Mouse (Mus musculus) natural killer cell, adult 2 months (primary cell): ENCODE measurements around the gene Guk1.
"Not testable (repeated sequence)": the region's sequence is repeated elsewhere in the genome, so short reads cannot be mapped to it uniquely, and the experiment has no call there.

Experiments
- DNase-seq, 2 experiments: peaks; one replicate each; pipeline ENCODE4 v3.0.0; 2022; ENCODE audit warnings: low spot score in 2 of 2

Gene Guk1

GRCm38 (mm10) chr11:59192059-59192386 is at the start of gene Guk1:
Gene Guk1, minus strand, starts transcription at chr11:59192212.
- no peak for DNase-seq

DNA sequence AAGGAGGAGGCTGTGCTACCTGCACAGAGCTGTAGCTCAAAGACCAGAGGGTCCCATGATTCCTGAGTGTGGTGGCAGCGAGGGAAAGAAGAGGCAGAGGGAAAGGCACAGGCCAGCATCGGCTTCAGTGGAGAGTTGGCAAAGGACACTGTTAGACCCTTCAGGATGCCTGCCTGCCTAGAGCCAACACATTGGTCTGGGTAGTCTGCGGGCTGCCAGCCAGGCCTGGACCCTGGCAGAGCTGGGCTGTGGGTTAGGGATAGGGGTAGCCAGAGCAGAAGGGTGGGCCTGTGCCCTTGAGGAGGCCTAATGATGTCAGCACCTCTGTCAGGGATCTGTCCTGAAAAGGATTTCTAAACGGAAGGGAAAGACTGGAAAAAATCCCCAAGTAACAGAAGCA is 47.8 kb upstream of the Guk1 start:
- DNase-seq = no peak

GRCm38 (mm10) chr11:59239428-59239785 is 47.4 kb upstream of the Guk1 start:
- DNase-seq = no peak

DNA sequence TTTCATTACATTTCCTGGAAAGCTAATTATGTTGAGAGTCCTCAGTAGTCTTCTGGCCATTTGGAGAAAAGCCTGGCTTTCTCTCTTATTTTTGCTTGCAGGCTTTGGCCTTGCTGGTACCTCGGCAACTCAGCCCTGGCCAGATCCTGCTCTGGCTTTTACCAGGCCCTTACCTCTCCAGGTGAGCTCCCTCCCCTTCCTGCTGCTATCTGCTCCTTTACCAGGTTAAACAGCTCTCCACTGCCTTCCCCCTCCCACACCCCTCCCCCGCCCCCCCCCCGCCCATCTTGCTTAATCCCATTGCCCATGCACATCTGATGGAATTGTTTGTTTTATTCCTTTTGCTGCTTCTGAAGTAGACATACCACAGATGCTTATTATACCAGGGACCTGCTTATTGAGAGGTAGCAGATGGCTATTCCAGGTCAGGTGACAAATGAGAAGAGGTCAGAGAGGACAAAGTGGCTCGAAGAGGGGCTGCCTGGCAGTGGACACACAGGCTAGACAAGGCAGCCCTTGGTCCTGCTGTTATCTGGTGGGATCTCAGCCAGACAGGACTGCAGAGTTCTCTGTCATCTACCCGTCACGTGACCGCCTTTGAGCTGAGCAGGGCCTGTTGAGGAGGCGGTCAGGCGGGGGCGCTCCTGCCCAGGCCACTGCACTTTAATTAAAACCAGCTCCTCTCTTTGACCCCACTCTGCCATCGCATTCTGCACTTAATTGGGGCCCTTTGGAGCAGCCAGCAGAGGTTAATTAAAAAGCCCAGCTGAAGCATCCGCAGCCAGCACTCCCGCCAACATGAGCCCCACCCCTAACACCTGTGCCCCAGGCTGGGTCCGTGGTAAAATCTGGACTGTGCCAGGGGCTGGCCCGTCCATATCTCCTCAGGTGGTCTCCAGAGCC is 46.8 kb upstream of the Guk1 start:
- DNase-seq = peak; percentile 54 to 55

DNA sequence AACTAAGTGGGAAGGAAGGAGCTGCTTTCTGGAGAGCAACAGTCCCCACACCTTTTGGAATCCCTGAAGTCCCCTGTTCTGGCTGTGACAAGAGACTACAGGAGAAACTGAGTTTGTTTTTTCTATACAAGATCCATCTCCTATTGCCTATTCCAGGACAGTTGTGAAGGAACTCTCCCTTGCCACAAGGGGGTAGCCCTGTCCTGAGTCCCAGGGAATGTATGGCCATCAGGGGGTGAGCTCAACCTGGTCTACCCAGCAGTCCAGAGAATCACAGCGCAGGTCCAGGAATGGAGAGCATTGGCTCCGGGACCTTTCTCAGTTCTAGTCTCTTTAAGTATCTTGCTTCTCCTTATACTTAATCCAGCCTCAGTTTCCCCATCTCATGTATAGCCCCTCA is 40.8 kb upstream of the Guk1 start:
- no peak for DNase-seq

DNA sequence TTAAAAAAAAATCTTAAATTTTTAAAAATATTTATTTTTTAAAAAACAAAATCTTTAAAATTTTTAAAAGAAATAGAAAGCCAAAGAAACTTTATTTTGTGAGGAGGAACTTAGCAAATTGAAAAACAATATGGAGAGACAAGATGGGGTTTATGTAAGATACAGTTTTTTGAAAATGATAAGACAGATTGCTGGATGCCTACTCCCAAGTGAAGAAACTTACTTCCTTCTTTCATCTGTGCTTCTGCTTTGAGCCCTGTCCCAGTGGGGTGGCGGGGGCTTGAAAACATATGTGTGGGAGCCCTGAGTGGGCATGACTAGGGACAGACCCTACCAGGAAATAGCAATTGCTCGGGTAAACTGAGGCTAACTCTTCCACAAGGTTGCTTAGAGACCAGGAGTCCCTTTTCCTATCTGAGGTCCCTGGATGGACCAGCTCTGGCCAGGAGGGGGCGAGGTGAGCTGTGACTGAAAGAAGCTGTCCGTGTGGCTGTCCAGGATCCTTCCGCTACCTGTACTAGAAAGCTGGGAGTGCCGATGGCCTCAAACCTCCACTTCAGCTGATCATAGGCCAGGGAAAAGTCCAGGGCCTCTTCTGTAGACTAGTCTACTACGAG is 38.2 kb upstream of the Guk1 start:
- DNase-seq = peak; percentile 42 to 60

- peak; percentile 91 to 94 for DNase-seq
Measured at GRCm38 (mm10) chr11:59228122-59228953, 36.3 kb upstream of the Guk1 start, which contains the start of gene Arf1. Gene Arf1, minus strand, starts transcription at chr11:59228270.

DNA sequence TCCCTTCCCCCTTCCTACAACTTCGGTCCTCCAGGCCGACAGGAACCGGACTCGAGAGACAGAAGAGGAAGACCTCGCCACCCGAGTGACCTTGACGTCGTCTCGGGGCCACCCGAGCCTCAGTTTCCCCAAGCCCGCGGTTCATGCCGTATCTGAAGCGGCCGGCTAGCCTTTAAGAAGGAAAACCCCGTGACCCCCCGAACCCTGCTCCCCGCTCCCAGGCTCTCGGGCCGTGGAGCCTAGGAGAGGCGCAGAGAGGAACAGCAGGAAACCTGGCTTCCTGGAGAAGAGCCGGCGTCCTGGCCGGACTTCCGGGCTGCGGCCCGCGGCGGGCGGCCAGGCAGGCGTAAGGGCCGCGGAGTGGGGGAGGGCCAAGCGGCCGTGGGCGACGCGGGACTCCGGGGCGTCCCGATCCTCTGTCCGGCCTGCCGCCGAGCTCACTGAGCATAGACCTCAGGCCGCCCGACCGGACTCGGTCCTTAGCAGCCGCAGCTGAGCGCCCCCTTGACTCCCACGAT is 35.7 kb upstream of the Guk1 start:
- DNase-seq = no peak

DNA sequence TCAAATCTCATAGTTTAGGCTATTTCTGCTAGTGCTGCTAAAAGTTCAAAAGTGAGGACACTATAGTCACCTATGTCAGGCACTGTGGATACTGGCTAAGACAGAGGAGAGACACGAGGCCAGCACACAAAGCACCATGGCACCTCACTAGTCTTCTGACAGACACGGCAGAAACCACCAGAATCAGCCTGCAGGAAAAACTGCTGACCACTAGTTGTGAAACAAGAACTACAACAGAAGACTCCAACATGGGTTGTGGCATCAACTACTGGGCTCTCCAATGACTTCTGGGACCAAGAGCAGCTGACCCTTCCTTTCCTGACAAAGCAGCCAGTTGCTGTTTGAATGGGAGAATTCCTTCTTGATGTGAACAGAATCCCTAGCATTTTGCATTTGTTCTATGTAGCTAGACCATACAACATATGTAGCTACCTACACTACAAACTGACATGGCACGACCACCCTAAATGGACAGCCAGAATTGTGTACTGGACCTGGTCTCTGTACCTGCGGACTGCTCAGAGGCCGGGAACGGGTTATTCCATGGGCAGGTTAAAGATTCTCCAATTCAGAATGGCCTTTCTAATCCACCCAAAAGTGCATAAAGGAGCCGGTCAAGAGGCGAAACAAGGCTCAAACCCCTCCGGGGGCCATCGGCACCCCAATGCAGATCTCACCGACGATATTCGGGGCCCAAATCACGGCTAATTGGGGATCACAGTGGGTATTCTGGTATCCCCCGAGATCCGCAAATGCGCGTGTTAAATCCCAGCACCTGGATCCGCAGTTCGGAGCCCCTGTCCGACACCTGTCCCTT is 35.0 kb upstream of the Guk1 start:
- peak in 1 of 2 experiments; percentile 30 for DNase-seq

GRCm38 (mm10) chr11:59226251-59226650 is 34.2 kb upstream of the Guk1 start:
- DNase-seq = no peak

DNA sequence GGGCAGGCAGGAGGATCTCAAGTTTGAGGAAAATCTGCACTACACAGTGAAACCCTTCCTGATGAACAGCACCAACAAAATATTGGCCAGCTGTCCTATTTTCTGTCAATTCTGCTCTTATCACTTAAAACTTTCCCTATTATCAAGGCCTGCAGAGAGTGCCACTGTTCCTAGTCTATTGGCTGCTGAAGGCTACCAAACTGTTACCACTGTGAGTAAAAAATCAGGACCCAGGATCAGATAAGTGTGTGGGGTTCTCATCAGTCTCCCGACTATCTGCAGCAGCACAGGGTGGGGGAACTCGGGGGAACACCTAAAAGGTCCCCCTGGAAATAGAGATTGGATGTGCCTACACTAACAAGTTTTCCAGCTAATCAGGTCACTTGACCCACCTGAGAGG is 33.2 kb upstream of the Guk1 start:
- DNase-seq = no peak

DNA sequence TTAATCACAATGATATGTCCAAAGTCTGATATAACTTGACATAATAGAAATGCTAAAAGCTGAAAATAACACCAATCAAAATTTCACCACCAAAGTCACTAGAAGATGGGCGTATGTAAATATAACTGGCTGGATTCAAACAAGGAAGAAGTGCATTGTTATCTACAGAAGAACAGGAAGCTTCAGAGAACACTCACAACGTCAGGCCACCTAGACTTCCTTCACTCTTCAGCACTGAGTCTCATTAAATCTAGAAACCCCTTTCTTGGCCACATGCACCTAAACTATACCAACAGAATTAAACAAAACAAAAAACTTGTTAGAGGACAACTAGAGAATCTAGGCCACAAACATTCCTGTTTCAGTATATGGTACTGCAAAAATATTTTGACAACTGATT is 32.5 kb upstream of the Guk1 start:
- DNase-seq = no peak

GRCm38 (mm10) chr11:59224025-59224424 is 32.0 kb upstream of the Guk1 start:
- DNase-seq = no peak

DNA sequence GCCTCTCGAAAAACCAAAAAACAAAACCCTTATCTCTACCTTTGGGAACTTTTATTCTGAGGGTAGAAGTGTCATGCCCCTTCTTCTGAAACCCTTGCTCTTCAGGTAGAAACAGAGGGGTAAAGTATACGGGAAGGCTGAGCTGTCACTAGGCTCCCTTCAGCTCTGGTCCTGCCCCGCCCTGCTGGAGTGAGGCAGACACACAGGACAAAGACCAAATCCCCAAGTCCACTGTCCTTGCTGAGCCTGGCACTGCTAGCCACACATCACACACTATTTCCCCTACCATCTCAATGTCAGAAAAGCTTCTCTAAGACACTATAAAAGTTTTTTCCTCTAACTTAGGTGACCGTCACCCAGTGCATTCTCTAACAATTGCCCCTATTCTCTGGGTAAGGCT is 30.3 kb upstream of the Guk1 start:
- no peak for DNase-seq

DNA sequence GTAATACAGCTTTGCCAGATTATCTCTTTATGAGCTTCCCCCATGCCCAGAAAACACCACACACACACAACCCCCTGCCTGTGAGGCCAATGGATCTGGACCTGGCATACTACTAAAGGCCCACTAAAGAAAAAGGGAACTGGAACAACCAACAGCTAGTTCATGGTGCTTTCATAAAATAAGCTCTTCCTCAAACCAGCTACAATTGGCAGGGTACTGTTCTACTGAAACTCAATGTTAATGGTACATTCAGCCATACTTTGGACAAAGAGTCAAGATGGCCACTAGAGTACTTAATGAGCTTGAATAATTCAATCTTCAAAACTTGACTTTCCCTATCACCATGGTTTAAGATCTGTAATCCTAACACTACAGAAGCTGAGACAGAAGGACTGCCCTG is 29.6 kb upstream of the Guk1 start:
- no peak for DNase-seq

DNA sequence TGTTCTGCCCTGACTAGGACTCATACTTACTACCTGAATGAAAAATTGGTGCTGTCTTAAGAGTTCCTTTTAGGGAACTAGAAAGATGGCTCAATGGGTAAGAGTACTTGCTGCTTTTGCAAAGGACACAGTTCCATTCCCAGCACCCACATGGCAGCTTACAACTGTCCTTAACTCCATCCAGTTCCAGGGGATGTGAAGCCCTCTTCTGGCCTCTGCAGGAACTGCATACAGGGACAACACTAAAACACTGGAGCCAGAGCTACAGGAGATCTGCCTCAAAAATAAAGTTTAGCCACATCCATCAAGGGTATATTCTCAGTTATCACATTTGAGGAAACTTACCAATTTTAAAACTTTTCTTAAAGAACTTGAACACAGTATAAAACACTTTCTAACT is 27.1 kb upstream of the Guk1 start:
- DNase-seq = peak in 1 of 2 experiments; percentile 39

DNA sequence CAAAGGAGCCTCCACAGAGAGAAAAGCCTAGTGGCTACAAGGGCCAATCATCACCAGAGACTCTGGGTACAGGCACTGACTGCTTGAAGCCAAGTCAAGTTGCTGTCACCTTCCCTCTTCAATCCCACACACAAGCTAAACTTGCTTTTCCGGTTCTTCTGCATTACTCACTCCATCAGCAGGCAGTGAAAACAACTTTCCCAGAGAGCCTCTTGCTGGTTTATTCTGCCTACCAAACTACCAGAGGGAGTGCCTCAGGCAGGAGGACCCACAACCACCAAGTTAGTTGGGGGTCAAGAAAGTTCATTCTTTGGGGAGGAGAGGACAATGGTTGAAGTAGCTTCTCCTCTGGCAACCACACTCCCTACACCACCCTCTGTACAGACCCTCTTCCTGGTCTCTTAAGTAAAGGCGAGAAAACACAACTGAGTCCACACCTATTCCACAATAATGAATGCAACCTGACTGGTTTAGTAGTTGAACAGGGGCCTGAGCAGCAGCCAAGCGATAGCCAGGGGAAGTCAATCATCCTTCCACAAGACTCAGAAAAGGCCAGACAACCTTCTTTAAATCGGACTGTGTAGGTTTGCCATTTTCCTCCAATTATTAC is 26.5 kb upstream of the Guk1 start:
- DNase-seq = no peak

- no peak for DNase-seq
Measured at GRCm38 (mm10) chr11:59216955-59217354, 24.9 kb upstream of the Guk1 start.

- no peak for DNase-seq
Measured at GRCm38 (mm10) chr11:59212892-59213494, 21.0 kb upstream of the Guk1 start.

DNA sequence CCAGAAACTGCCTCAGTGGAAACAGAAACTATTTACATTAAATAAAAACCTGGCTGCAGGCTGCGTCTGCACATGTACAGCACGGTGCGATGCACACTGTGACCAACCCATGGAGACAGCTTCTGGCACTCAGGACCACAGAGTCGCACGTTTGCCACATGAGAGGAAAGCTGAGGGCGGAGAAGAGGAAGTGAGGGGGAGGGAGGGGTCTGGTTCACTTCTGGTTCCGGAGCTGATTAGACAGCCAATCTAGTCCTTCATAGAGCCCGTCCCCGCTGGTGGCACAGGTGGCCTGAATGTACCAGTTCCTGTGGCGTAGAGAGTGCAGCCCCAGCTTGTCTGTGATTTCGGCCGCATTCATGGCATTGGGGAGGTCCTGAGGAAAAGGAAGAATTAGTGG is 20.3 kb upstream of the Guk1 start:
- peak; percentile 86 to 93 for DNase-seq

DNA sequence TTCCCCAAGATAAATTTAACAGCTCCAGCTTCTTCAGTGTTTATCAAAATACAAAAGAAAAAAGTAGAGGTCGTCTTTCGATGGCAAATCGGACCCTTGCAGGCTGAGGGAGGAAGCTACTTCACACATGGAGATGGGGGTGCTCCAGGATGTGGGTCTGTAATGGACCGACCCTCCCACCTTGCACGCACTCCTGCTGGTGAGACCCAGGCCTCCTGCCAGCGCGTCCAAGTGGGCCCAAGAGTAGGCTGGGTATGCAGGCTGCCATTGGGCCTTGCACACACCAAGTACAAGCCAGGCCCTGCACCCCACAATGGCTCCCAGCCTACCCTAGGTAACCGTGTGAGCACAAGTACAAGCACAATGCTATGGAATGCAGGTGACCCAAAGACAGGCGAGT is 19.5 kb upstream of the Guk1 start:
- not testable (repeated sequence) for DNase-seq
